Mouse (Mus musculus) lung, postnatal 0 days (tissue): ENCODE data around the gene Hoxc11. TPM values are rescaled to one million over a fixed set of nuclear protein-coding genes. Genes with fewer than 3 reads are reported as not detected.
A peak's percentile ranks its signal among the peaks of the same experiment; 100 is the strongest.

ENCODE experiments used
- ATAC-seq: fragments of 200-750 bp; cut with Nextera tagmentation; 2 replicates; pipeline ENCODE4 v1.8.0; 2017; ENCODE audit warnings: moderate library complexity
- DNase-seq: peaks from one replicate; pipeline ENCODE4 v3.0.0-alpha.2; 2016; ENCODE audit warnings: low spot score
- H3K27ac ChIP-seq: fragments of 300-500 bp; sonication (generic); 2 replicates; pipeline ENCODE4 v1.5.1; 2014; ENCODE audit warnings: antibody characterized with exemption, mild to moderate bottlenecking, low read length, mixed read lengths
- H3K27me3 ChIP-seq: fragments of 300-500 bp; sonication (generic); replicated peaks from 2 replicates; pipeline ENCODE4 v1.6.1; 2014; ENCODE audit warnings: low read length, mixed read lengths; ENCODE audit not compliant: insufficient read depth
- H3K36me3 ChIP-seq: fragments of 300-500 bp; sonication (generic); 2 replicates; pipeline ENCODE4 v1.6.1; 2014; ENCODE audit warnings: low read length, mixed read lengths; ENCODE audit not compliant: insufficient read depth
- H3K4me1 ChIP-seq: fragments of 300-500 bp; sonication (generic); 2 replicates; pipeline ENCODE4 v1.6.1; 2014; ENCODE audit warnings: antibody characterized with exemption, low read depth, low read length, mixed read lengths; ENCODE audit not compliant: insufficient read depth
- H3K4me2 ChIP-seq: fragments of 300-500 bp; sonication (generic); replicated peaks from 2 replicates; pipeline ENCODE4 v1.6.1; 2014; ENCODE audit warnings: low read depth, mild to moderate bottlenecking, low read length, moderate library complexity, mixed read lengths
- H3K4me3 ChIP-seq: fragments of 300-500 bp; sonication (generic); 2 replicates; pipeline ENCODE4 v1.5.1; 2014; ENCODE audit warnings: low read depth, low read length
- H3K9ac ChIP-seq: fragments of 300-500 bp; sonication (generic); replicated peaks from 2 replicates; pipeline ENCODE4 v1.6.1; 2014; ENCODE audit warnings: low read depth, mild to moderate bottlenecking
- H3K9me3 ChIP-seq: fragments of 300-500 bp; sonication (generic); 2 replicates; pipeline ENCODE4 v1.6.1; 2016; ENCODE audit warnings: low read length, mixed read lengths
- EP300 ChIP-seq: IDR thresholded peaks from 2 replicates; pipeline ENCODE4 v1.6.1; 2016; ENCODE audit warnings: antibody characterized with exemption, mild to moderate bottlenecking, control low read depth
- WGBS: fragments of 180-500 bp; shearing (Covaris S2); extraction: QIAGEN DNeasy Blood & Tissue Kit; methylation state at CpG from one replicate; pipeline ENCODE4 v1.1.7; 2014; 5-methylcytosine and 5-hydroxymethylcytosine counted together
- microRNA-seq: library from miRNA; unstranded; fragments of <30 nt; microRNA quantifications from one replicate; pipeline ENCODE4, GENCODE M21; 2016
- polyA plus RNA-seq: library from polyadenylated mRNA; unstranded; fragments of >200 nt; fragmentation: Nextera tagmentation; extraction: Ambion mirVana; gene quantifications from 2 replicates; pipeline ENCODE4 v1.2.1, GENCODE M21; 2015

Gene Hoxc11
- polyA plus RNA-seq, 1 experiment from 2014 or later = not detected

- no peak overlapping the region for H3K4me2 ChIP-seq
- DNase-seq (no peak), ATAC-seq (no peak)
- peaks cover 88% of the 10 kb centered on the region for H3K27me3 ChIP-seq
- H3K36me3 ChIP-seq = no peaks in the 10 kb centered on the region
- H3K4me1 ChIP-seq = no peaks in the 10 kb centered on the region
- 19% methylated on average over 1 of the region's 1 CpGs for WGBS
- H3K9me3 ChIP-seq = no peaks in the 10 kb centered on the region
- TF ChIP-seq EP300 = no peak
- no peak overlapping the region for H3K27ac ChIP-seq
- H3K4me3 ChIP-seq = no peak overlapping the region
- H3K9ac ChIP-seq = no peak overlapping the region
These were observed 52.1 kb downstream of the Hoxc11 start for GRCm38 (mm10) chr15:103006326-103006725.

Small RNAs within 50 kb of the gene (microRNA-seq; reads per million reads assigned to microRNA genes)
- gene Mir196a-2 = 10.5 reads per million, percentile 23 among the genes with 10 or more reads in this experiment

Other genes starting within 250 kb of the Hoxc11 start
- 92.3 and 99.4 TPM in 2 replicates for gene Calcoco1, start 232.2 kb upstream of the Hoxc11 start, polyA plus RNA-seq
- gene Hoxc13, start 33.3 kb upstream of the Hoxc11 start, polyA plus RNA-seq = not detected in 2 replicates
- gene Hoxc12, start 17.7 kb upstream of the Hoxc11 start, polyA plus RNA-seq = not detected in 2 replicates
- not detected in 2 replicates for gene Hoxc10, start 12.4 kb downstream of the Hoxc11 start, polyA plus RNA-seq
- 0.23 TPM in 1 of 2 replicates, not detected in the other for gene Hoxc5, start 13.0 kb downstream of the Hoxc11 start, polyA plus RNA-seq
- not detected in 2 replicates for gene Hoxc9, start 22.0 kb downstream of the Hoxc11 start, polyA plus RNA-seq
- not detected in 2 replicates for gene Hoxc8, start 36.2 kb downstream of the Hoxc11 start, polyA plus RNA-seq
- not detected in 2 replicates for gene Hoxc6, start 43.8 kb downstream of the Hoxc11 start, polyA plus RNA-seq
- gene Hoxc4, start 64.5 kb downstream of the Hoxc11 start, polyA plus RNA-seq = 0.21 and 0.23 TPM in 2 replicates
- 10.5 and 12.2 TPM in 2 replicates for gene Smug1, start 212.7 kb downstream of the Hoxc11 start, polyA plus RNA-seq